8 mouse cellular contexts compared by ENCODE assay signal in genomic region chr3:88774939-88775841, GRCm38 (mm10). TPM values are rescaled to one million over a fixed set of nuclear protein-coding genes. Genes with fewer than 3 reads are reported as not detected.
DNase-seq lines count a peak whose midpoint lies in the region; ATAC-seq lines count a peak whose summit lies in the region.
"Not testable (repeated sequence)": the region's sequence is repeated elsewhere in the genome, so short reads cannot be mapped to it uniquely, and the experiment has no call there.

Gene Syt11, minus strand, starts transcription at chr3:88775164.

- not testable (repeated sequence) for H3K27me3 ChIP-seq in embryonic facial prominence, embryonic 15.5 days; heart, embryonic 12.5 days (replicated peaks); limb, embryonic 13.5 days; midbrain, embryonic 11.5 days (ENCODE audit: control insufficient read depth, insufficient read depth, low read length)

- H3K9me3 ChIP-seq in embryonic facial prominence, embryonic 15.5 days (replicated peaks); heart, embryonic 12.5 days (replicated peaks); limb, embryonic 13.5 days; midbrain, embryonic 11.5 days (ENCODE audit: control insufficient read depth, low read length): not testable (repeated sequence)

- not testable (repeated sequence) for H3K9ac ChIP-seq in embryonic facial prominence, embryonic 15.5 days
- peak within 1 kb of the TSS; percentile 56; the same call in 1 of the 2 replicates for H3K9ac ChIP-seq in heart, embryonic 12.5 days
- H3K9ac ChIP-seq in limb, embryonic 13.5 days, result peak within 1 kb of the TSS; percentile 57
- peak within 1 kb of the TSS; percentile 38 for H3K9ac ChIP-seq in midbrain, embryonic 11.5 days (ENCODE audit: low read length)

- peak within 1 kb of the TSS; percentile 45 for H3K4me2 ChIP-seq in embryonic facial prominence, embryonic 15.5 days (replicated peaks)
- peak within 1 kb of the TSS; percentile 65 for H3K4me2 ChIP-seq in heart, embryonic 12.5 days
- peak within 1 kb of the TSS; percentile 58 for H3K4me2 ChIP-seq in limb, embryonic 13.5 days (replicated peaks)
- peak within 1 kb of the TSS; percentile 35 for H3K4me2 ChIP-seq in midbrain, embryonic 11.5 days

- peak; percentile 79 for ATAC-seq in embryonic facial prominence, embryonic 15.5 days (ENCODE audit: insufficient number of reproducible peaks, low FRiP score, low TSS enrichment, low read depth)
- ATAC-seq in heart, embryonic 12.5 days (ENCODE audit: insufficient number of reproducible peaks, low FRiP score), result peak; percentile 79
- ATAC-seq in limb, embryonic 13.5 days (ENCODE audit: low FRiP score, low read depth), result peak; percentile 78
- ATAC-seq in midbrain, embryonic 11.5 days (ENCODE audit: low FRiP score), result peak; percentile 55

- WGBS in embryonic facial prominence, embryonic 15.5 days, result 5% methylated on average over 41 of the region's 51 CpGs
- 3% methylated on average over 45 of the region's 51 CpGs for WGBS in heart, embryonic 12.5 days
- 5% methylated on average over 40 of the region's 51 CpGs for WGBS in limb, embryonic 13.5 days
- 4% methylated on average over 33 of the region's 51 CpGs for WGBS in midbrain, embryonic 11.5 days

- H3K4me1 ChIP-seq in embryonic facial prominence, embryonic 15.5 days; heart, embryonic 12.5 days (replicated peaks); limb, embryonic 13.5 days; midbrain, embryonic 11.5 days (ENCODE audit: control insufficient read depth, insufficient read depth, low read length): not testable (repeated sequence)

- not testable (repeated sequence) for H3K36me3 ChIP-seq in embryonic facial prominence, embryonic 15.5 days; heart, embryonic 12.5 days; limb, embryonic 13.5 days; midbrain, embryonic 11.5 days (ENCODE audit: control insufficient read depth, insufficient read depth, low read length)

- peak within 1 kb of the TSS; percentile 40 for H3K4me3 ChIP-seq in embryonic facial prominence, embryonic 15.5 days (replicated peaks)
- H3K4me3 ChIP-seq in heart, embryonic 12.5 days, result peak within 1 kb of the TSS; percentile 52
- peak within 1 kb of the TSS; percentile 44 for H3K4me3 ChIP-seq in limb, embryonic 13.5 days
- peak within 1 kb of the TSS; percentile 36 for H3K4me3 ChIP-seq in midbrain, embryonic 11.5 days (ENCODE audit: low read depth, low read length)

- peak; percentile 62 for DNase-seq in CD4-positive helper T cell, adult 2 months (ENCODE audit: low read depth, low spot score)
- DNase-seq in adrenal gland, postnatal 4 days (ENCODE audit: low spot score in 2 of 2), result not testable (repeated sequence)
- DNase-seq in kidney, adult 9 months, result peak; percentile 31
- DNase-seq in midbrain, embryonic 11.5 days (ENCODE audit: low spot score, missing footprints), result peak; percentile 91
- peak; percentile 32 to 51 for DNase-seq in spleen, postnatal 10 days (ENCODE audit: low spot score in 2 of 2)

- not testable (repeated sequence) for H3K27ac ChIP-seq in embryonic facial prominence, embryonic 15.5 days (replicated peaks); limb, embryonic 13.5 days
- H3K27ac ChIP-seq in heart, embryonic 12.5 days (ENCODE audit: poor library complexity, severe bottlenecking), result peak within 1 kb of the TSS; percentile 73; the same call in 1 of the 2 replicates
- H3K27ac ChIP-seq in midbrain, embryonic 11.5 days (ENCODE audit: low read depth, low read length), result peak within 1 kb of the TSS; percentile 30; the same call in 1 of the 2 replicates

RNA-seq across cellular contexts. Expression of gene Syt11, which starts in this region (rescaled TPM):
- 10 to 100 TPM; 23.6 to 29.5 TPM for total RNA-seq in adrenal gland, postnatal 4 days (2021)
- 19.0 and 23.3 TPM in 2 replicates for polyA plus RNA-seq in embryonic facial prominence, embryonic 15.5 days (2015; fragmentation: Nextera tagmentation; extraction: Ambion mirVana)
- polyA plus RNA-seq in heart, embryonic 12.5 days (2016; fragmentation: Nextera tagmentation; extraction: Ambion mirVana), result 18.4 and 20.0 TPM in 2 replicates
- polyA plus RNA-seq in limb, embryonic 13.5 days (2015; fragmentation: Nextera tagmentation; extraction: Ambion mirVana), result 24.0 and 27.0 TPM in 2 replicates
- 178 and 180 TPM in 2 replicates for polyA plus RNA-seq in midbrain, embryonic 11.5 days (2014; fragmentation: Nextera tagmentation; extraction: Ambion mirVana)
